Mouse (Mus musculus): ENCODE data around the gene Hs3st3a1. TPM values are rescaled to one million over a fixed set of nuclear protein-coding genes. Genes with fewer than 3 reads are reported as not detected.

Hs3st3a1 gene
- polyA plus RNA-seq, 1 experiment from 2014 or later = 0.18 TPM

DNA sequence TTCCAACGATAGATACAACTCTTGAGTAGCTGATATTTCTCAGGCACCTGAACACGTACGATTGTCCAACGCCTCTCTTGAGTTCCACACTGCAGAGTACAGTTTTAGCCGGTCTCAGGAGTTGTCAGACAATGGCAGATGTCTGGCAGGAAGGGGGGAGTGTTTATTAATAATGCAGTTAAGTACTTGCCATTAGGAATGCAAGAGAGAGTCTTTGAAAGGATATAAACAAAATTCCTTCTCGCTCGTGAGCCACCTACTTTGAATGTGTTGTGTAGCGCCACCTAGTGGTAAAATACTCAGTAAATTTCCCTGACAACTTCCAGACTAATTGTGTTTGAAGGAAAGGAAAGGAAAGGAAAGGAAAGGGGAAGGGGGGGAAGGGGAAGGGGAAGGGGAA is 7.0 kb downstream of the Hs3st3a1 start:
- no peak overlapping the region for H3K9ac ChIP-seq (replicated peaks)
- no peak overlapping the region for H3K4me2 ChIP-seq (ENCODE audit: low read depth, low read length)
- no peak overlapping the region for H3K4me3 ChIP-seq (ENCODE audit: low read depth, low read length)
- ATAC-seq = no peak
- no peaks in the 10 kb centered on the region for H3K36me3 ChIP-seq (replicated peaks; ENCODE audit: insufficient read depth, low read length)
- no peaks in the 10 kb centered on the region for H3K9me3 ChIP-seq (ENCODE audit: low read length)
- peaks cover 4% of the 10 kb centered on the region; the same call in 1 of the 2 replicates for H3K27me3 ChIP-seq (ENCODE audit: insufficient read depth, low read length)
- WGBS (ENCODE audit: insufficient replicate concordance) = 43% methylated on average over 8 of the region's 8 CpGs
- DNase-seq = no peak
- no peaks in the 10 kb centered on the region for H3K4me1 ChIP-seq (ENCODE audit: insufficient read depth)
- no peak overlapping the region for H3K27ac ChIP-seq (ENCODE audit: low read depth)
- peak; percentile 67 for TF ChIP-seq CTCF (IDR thresholded peaks at IDR 0.05; ENCODE audit: low read depth)
- no peak for TF ChIP-seq EP300 (IDR thresholded peaks at IDR 0.05; ENCODE audit: low read depth)

GRCm38 (mm10) chr11:64442701-64443100 is 7.6 kb downstream of the Hs3st3a1 start:
- Histone ChIP-seq H3K4me3 (ENCODE audit: low read depth, low read length) (no peak overlapping the region), H3K4me1 (ENCODE audit: insufficient read depth) (no peaks in the 10 kb centered on the region), H3K4me2 (ENCODE audit: low read depth, low read length) (no peak overlapping the region), H3K9me3 (ENCODE audit: low read length) (no peaks in the 10 kb centered on the region), H3K36me3 (replicated peaks; ENCODE audit: insufficient read depth, low read length) (no peaks in the 10 kb centered on the region), H3K27ac (ENCODE audit: low read depth) (no peak overlapping the region), H3K27me3 (ENCODE audit: insufficient read depth, low read length) (peaks cover 3% of the 10 kb centered on the region; the same call in 1 of the 2 replicates), H3K9ac (replicated peaks) (no peak overlapping the region)
- ATAC-seq (no peak), DNase-seq (no peak)
- TF ChIP-seq CTCF (IDR thresholded peaks at IDR 0.05; ENCODE audit: low read depth) (no peak), EP300 (IDR thresholded peaks at IDR 0.05; ENCODE audit: low read depth) (no peak)
- WGBS (ENCODE audit: insufficient replicate concordance) = 33% methylated on average over 3 of the region's 3 CpGs

DNA sequence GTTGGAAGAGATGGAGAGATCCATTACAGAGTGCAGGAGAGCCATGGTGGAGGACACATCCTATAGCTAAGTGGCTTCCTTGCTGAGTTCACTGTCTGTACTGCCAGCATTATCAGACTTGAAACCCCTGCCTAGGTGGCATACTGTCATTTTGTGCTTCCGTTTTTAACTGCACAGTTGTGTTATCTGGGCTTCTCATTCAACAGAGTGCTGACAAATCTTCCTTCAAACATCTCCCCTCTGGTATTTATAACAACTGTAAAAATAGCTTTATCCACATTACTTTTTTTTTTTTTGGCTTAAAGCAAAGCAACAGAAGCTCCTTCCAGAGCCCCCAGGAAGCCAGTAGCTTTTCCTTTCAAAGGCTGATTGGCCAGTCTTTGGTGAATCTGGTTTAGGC is 10.1 kb downstream of the Hs3st3a1 start:
- no peak overlapping the region for H3K9ac ChIP-seq (replicated peaks)
- no peak for DNase-seq
- no peaks in the 10 kb centered on the region for H3K4me1 ChIP-seq (ENCODE audit: insufficient read depth)
- H3K4me3 ChIP-seq (ENCODE audit: low read depth, low read length) = no peak overlapping the region
- H3K36me3 ChIP-seq (replicated peaks; ENCODE audit: insufficient read depth, low read length) = no peaks in the 10 kb centered on the region
- no peak for ATAC-seq
- 46% methylated on average over 1 of the region's 1 CpGs for WGBS (ENCODE audit: insufficient replicate concordance)
- no peaks in the 10 kb centered on the region for H3K27me3 ChIP-seq (ENCODE audit: insufficient read depth, low read length)
- no peaks in the 10 kb centered on the region for H3K9me3 ChIP-seq (ENCODE audit: low read length)
- H3K27ac ChIP-seq (ENCODE audit: low read depth) = no peak overlapping the region
- TF ChIP-seq CTCF (IDR thresholded peaks at IDR 0.05; ENCODE audit: low read depth) = no peak
- TF ChIP-seq EP300 (IDR thresholded peaks at IDR 0.05; ENCODE audit: low read depth) = no peak
- H3K4me2 ChIP-seq (ENCODE audit: low read depth, low read length) = no peak overlapping the region

DNA sequence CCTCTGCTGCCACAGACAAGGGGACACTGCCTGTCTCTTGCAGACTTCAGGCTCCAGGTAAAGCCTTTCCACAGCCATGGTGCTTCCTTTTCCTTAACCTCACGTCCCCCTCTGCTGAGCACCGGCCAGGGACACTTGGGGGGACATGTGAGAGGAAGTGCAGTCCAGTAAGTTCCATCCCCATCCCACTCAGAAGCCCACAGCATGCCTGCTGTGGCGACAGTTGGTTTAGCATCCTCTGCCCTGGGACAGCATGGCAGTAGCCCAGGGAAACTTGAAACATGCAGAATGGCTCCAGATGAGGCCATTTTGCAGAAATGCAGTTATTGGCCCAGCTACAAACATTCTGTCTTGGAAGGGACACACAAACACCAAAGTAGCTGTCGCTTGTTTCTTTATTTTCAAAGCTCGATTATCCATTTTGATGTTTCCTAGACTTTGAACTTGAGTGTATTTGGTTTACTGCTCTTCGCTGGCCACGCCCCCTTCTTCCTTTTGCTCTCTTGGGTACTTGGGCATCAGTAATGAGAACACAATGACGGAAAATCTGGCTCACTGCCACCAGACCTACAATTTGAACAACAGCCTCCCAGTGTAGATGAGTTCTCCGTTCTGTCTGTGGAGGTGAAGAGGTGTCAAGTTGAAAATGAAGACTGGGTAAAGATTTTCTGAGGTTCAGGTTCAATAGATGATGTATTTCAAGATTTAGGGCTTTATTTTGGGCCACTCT is 13.6 kb downstream of the Hs3st3a1 start:
- Histone ChIP-seq H3K9me3 (ENCODE audit: low read length) (no peaks in the 10 kb centered on the region), H3K36me3 (replicated peaks; ENCODE audit: insufficient read depth, low read length) (no peaks in the 10 kb centered on the region), H3K4me2 (ENCODE audit: low read depth, low read length) (no peak overlapping the region), H3K27ac (ENCODE audit: low read depth) (no peak overlapping the region), H3K4me3 (ENCODE audit: low read depth, low read length) (no peak overlapping the region), H3K27me3 (ENCODE audit: insufficient read depth, low read length) (no peaks in the 10 kb centered on the region), H3K4me1 (ENCODE audit: insufficient read depth) (no peaks in the 10 kb centered on the region), H3K9ac (replicated peaks) (no peak overlapping the region)
- 67% methylated on average over 9 of the region's 9 CpGs for WGBS (ENCODE audit: insufficient replicate concordance)
- TF ChIP-seq EP300 (IDR thresholded peaks at IDR 0.05; ENCODE audit: low read depth) (no peak), CTCF (IDR thresholded peaks at IDR 0.05; ENCODE audit: low read depth) (no peak)
- ATAC-seq (no peak), DNase-seq (no peak)

- WGBS (ENCODE audit: insufficient replicate concordance) = 54% methylated on average over 3 of the region's 3 CpGs
- H3K27ac ChIP-seq (ENCODE audit: low read depth) = no peak overlapping the region
- no peaks in the 10 kb centered on the region for H3K27me3 ChIP-seq (ENCODE audit: insufficient read depth, low read length)
- H3K36me3 ChIP-seq (replicated peaks; ENCODE audit: insufficient read depth, low read length) = no peaks in the 10 kb centered on the region
- H3K4me3 ChIP-seq (ENCODE audit: low read depth, low read length) = no peak overlapping the region
- H3K4me1 ChIP-seq (ENCODE audit: insufficient read depth) = no peaks in the 10 kb centered on the region
- H3K4me2 ChIP-seq (ENCODE audit: low read depth, low read length) = no peak overlapping the region
- H3K9me3 ChIP-seq (ENCODE audit: low read length) = no peaks in the 10 kb centered on the region
- DNase-seq (no peak), ATAC-seq (no peak)
- no peak overlapping the region for H3K9ac ChIP-seq (replicated peaks)
- TF ChIP-seq CTCF (IDR thresholded peaks at IDR 0.05; ENCODE audit: low read depth) (no peak), EP300 (IDR thresholded peaks at IDR 0.05; ENCODE audit: low read depth) (no peak)
Measured at GRCm38 (mm10) chr11:64461746-64462145, 26.6 kb downstream of the Hs3st3a1 start.

- TF ChIP-seq CTCF (IDR thresholded peaks at IDR 0.05; ENCODE audit: low read depth) (no peak), EP300 (IDR thresholded peaks at IDR 0.05; ENCODE audit: low read depth) (no peak)
- no peak for ATAC-seq
- H3K36me3 ChIP-seq (replicated peaks; ENCODE audit: insufficient read depth, low read length) = no peaks in the 10 kb centered on the region
Measured at GRCm38 (mm10) chr11:64468737-64469136, 33.6 kb downstream of the Hs3st3a1 start.

More at GRCm38 (mm10) chr11:64468737-64469136, 33.6 kb downstream of the Hs3st3a1 start:
- DNase-seq = no peak
- no peaks in the 10 kb centered on the region for H3K4me1 ChIP-seq (ENCODE audit: insufficient read depth)
- no peak overlapping the region for H3K4me2 ChIP-seq (ENCODE audit: low read depth, low read length)
- H3K9ac ChIP-seq (replicated peaks) = no peak overlapping the region
- WGBS (ENCODE audit: insufficient replicate concordance) = 49% methylated on average over 4 of the region's 4 CpGs
- no peaks in the 10 kb centered on the region for H3K9me3 ChIP-seq (ENCODE audit: low read length)
- no peaks in the 10 kb centered on the region for H3K27me3 ChIP-seq (ENCODE audit: insufficient read depth, low read length)
- no peak overlapping the region for H3K4me3 ChIP-seq (ENCODE audit: low read depth, low read length)
- H3K27ac ChIP-seq (ENCODE audit: low read depth) = no peak overlapping the region
